Mouse (Mus musculus) embryo, embryonic 11 days (tissue): Measurements from ENCODE around the gene Cyp4f17.
A peak's percentile ranks its signal among the peaks of the same experiment; 100 is the strongest.
"Not testable (repeated sequence)": the region's sequence is repeated elsewhere in the genome, so short reads cannot be mapped to it uniquely, and the experiment has no call there.

Source experiments
- DNase-seq: peaks from one replicate; pipeline ENCODE4 v3.0.0-alpha.2; 2015

Gene Cyp4f17

GRCm38 (mm10) chr17:32505851-32506728 lies at the start of gene Cyp4f17:
Gene Cyp4f17, plus strand, starts transcription at chr17:32506050.
- DNase-seq, result peak; percentile 82

DNA sequence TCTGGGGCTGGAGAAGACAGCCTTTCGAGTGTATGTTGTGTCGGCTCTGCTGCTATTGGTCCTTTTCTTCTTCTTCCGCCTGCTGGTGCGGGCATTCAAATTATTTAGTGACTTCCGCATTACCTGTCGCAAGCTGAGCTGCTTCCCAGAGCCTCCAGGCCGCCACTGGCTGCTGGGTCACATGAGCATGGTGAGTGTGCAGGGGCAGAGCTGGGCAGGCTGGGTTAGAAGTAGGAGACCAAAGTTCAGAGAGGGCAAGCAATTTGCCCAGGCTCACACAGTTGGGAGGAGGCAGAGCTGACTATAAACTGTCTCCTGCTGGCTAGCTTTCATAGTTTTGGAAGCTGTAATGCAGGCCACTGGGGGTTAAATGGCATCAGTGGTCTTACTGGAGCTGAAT lies 37.4 kb upstream of the Cyp4f17 start:
- no peak for DNase-seq

DNA sequence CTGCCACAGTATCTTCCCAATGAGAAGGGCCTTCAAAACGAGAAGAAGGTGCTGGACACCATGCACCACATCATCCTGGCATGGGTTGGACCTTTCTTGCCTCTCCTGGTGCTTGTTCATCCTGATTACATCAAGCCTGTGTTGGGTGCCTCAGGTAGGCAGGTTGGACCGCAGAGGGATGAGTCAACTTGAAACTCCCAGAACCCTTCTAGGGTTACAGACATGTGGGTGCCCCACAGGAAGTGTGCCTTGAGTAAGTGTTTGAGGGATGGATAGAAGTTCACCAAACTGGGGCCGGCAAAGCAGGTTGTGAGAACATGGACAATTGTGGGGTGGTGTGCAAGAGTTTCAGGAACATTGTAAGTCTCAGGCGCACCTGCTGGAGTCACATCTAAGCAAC lies 35.1 kb upstream of the Cyp4f17 start:
- no peak for DNase-seq

- DNase-seq, result no peak
Observed at GRCm38 (mm10) chr17:32472176-32472575, 33.7 kb upstream of the Cyp4f17 start.

GRCm38 (mm10) chr17:32474954-32475560 lies 30.8 kb upstream of the Cyp4f17 start:
- DNase-seq, result no peak

DNA sequence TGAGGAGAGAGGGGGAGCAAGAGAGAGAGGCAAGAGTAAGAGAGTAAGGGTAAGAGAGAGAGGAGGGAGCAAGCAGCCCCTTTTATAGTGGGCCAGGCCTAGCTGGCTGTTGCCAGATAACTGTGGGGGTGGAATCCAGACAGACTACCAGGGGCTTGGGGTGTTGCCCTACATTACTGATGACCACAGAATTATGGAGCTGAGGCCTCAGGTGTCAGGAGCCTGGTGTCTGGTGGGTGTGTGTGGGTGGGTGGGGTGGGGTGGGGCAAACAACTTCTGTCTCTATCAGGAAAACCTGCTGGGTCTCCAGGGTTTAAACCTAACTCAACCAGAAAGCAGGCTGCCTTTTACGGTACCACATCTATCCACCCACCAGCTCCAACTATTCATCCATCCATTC lies 28.6 kb upstream of the Cyp4f17 start:
- DNase-seq, result no peak

DNA sequence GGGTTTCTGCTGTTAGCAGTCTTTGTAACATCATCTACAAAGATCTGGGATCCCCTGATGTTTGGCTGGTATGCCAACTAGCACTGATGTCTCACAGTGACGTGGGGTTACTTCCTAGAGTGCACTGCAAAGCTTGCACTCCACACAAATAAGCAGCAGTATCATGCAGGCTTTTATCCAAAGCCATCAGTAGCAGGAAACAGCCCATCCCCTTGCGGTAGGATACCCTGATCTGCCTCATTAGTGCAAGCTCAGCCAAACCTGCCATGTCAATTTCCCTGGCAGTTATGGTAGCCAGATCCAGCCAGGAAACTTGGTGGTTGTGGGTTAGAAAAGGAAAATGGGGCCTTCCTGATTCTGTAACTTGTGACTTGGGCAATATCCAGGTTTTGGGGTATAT lies 27.1 kb upstream of the Cyp4f17 start:
- no peak for DNase-seq

GRCm38 (mm10) chr17:32479554-32480506 lies 26.0 kb upstream of the Cyp4f17 start:
- DNase-seq, result peak; percentile 38

DNA sequence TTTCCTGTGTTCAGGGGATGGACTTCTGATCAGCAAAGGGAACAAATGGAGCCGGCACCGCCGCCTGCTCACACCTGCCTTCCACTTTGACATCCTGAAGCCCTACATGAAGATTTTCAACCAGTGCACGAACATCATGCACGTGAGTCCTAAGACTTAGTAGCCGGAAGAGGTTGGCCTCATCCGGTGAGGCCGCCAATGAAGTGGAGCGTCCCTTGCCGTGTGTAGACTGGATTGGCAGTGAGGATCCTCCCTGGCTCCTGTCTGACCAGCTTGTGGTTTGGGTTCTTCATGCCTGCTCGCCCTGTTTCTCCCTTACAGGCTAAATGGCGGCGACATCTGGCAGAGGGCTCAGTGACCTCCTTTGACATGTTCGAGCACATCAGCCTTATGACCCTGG lies 24.1 kb upstream of the Cyp4f17 start:
- no peak for DNase-seq

- peak; percentile 76 for DNase-seq
Observed at GRCm38 (mm10) chr17:32483200-32483599, 22.6 kb upstream of the Cyp4f17 start.

GRCm38 (mm10) chr17:32492349-32492980 lies 13.4 kb upstream of the Cyp4f17 start:
- DNase-seq, result peak; percentile 80

GRCm38 (mm10) chr17:32494601-32495000 lies 11.2 kb upstream of the Cyp4f17 start:
- DNase-seq, result peak; percentile 83

GRCm38 (mm10) chr17:32500511-32500910 lies 5.3 kb upstream of the Cyp4f17 start:
- not testable (repeated sequence) for DNase-seq

GRCm38 (mm10) chr17:32501051-32501450 lies 4.8 kb upstream of the Cyp4f17 start:
- DNase-seq, result no peak

- no peak for DNase-seq
Observed at GRCm38 (mm10) chr17:32503111-32503510, 2.7 kb upstream of the Cyp4f17 start.

GRCm38 (mm10) chr17:32506729-32507245 lies 937 bp downstream of the Cyp4f17 start:
- DNase-seq, result no peak

- DNase-seq, result no peak
Observed at GRCm38 (mm10) chr17:32516126-32516525, 10.3 kb downstream of the Cyp4f17 start.

DNA sequence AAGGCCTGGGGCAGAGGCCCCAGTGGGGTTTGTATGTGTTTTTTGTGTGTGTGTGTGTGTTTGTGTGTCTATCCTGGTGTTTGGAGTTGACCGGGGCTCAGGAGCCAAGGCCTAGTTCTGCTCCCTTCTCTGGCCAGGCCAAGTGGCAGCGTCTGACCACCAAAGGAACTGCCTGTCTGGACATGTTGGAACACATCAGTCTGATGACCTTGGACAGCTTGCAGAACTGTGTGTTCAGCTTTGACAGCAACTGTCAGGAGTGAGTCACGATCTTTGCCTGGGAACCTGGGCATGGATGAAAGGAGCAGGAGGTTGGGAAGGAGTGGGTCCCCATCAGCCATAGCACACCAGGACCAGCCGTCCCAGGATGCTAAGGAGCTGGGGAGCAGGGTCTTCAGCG lies 16.1 kb downstream of the Cyp4f17 start:
- DNase-seq, result no peak

DNA sequence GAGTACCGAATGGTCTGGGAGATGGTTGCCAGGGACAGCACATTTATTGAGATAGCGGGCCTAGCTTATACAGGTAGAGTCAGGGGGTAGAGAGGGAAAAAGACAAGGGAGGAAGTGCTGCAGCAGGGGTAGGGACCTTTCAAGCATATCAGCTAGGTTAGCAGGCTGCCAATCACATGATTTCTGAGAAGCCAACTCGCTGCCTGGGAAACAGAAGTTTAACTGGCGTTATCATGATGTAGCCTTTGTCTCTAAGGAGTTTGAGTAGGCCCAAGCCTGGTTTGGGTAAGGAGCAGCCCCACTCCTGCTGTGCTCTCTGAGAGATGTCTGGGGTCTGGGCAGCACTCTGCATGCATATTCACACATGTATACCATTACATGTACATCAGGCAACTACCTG lies 16.5 kb downstream of the Cyp4f17 start:
- no peak for DNase-seq

DNA sequence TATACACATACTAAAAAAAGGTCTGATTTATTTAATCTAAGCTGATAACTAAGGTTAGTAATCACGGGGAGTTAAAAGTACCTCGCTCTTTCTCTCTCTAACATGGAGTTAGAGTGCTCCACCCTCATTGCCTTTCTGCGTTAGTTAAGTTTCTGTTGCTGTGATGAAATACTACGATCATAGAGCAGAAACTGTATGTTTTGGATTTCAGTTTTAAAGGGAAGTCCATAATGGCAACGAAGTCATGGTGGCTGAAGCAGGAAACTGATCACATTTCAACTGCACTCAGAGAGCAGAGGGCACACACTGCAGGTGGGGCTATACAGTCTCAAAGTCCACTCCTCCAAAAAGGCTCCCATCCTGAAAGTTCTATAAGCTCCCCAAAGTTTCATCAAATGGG lies 17.0 kb downstream of the Cyp4f17 start:
- DNase-seq, result no peak

GRCm38 (mm10) chr17:32523895-32524294 lies 18.0 kb downstream of the Cyp4f17 start:
- DNase-seq, result no peak

DNA sequence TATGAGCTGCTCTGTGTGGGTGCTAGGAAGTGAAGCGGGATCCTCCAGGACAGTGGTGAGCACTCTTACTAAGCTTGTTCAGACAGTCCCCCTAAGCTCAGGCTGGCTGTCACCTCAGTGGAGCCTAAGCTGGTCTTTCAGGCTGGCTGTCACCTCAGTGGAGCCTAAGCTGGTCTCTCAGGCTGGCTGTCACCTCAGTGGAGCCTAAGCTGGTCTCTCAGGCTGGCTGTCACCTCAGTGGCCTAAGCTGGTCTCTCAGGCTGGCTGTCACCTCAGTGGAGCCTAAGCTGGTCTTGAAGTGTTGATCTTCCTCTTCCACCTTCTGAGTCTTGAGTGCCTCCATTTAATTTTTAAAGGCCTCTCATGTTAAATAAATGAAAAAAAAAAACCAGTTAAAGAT lies 20.5 kb downstream of the Cyp4f17 start:
- DNase-seq, result not testable (repeated sequence)
